Mouse (Mus musculus) bone marrow, adult 2 months (tissue): ENCODE measurements around the gene Cntn5. TPM values are rescaled to one million over a fixed set of nuclear protein-coding genes. Genes with fewer than 3 reads are reported as not detected.

ENCODE experiments used
- H3K27ac ChIP-seq: fragments of 200-500 bp; 2 replicates; pipeline ENCODE4 v1.5.1; 2012; ENCODE audit warnings: low read depth, mild to moderate bottlenecking, control low read depth, inconsistent platforms, low read length; ENCODE audit not compliant: control insufficient read depth, poor library complexity, insufficient read depth
- H3K4me1 ChIP-seq: fragments of 200-500 bp; 2 replicates; pipeline ENCODE4 v1.6.1; 2011; ENCODE audit warnings: low read length; ENCODE audit not compliant: control insufficient read depth, insufficient read depth
- H3K4me3 ChIP-seq: fragments of 200-500 bp; replicated peaks from 2 replicates; pipeline ENCODE3; 2011; ENCODE audit warnings: mild to moderate bottlenecking, low read depth, low read length, control low read depth; ENCODE audit not compliant: control insufficient read depth
- CTCF ChIP-seq: fragments of 200-500 bp; IDR thresholded peaks from 2 replicates; pipeline ENCODE4 v1.5.1; 2011; ENCODE audit warnings: low read length, control low read depth; ENCODE audit not compliant: control insufficient read depth, insufficient read depth
- POLR2A ChIP-seq: fragments of 200-500 bp; IDR thresholded peaks from 2 replicates; pipeline ENCODE4 v1.6.1; 2011; ENCODE audit warnings: low read depth, mild to moderate bottlenecking, control low read depth, low read length, borderline replicate concordance; ENCODE audit not compliant: control insufficient read depth
- WGBS: fragments of 180-500 bp; shearing (Covaris S2); methylation state at CpG from one replicate; pipeline ENCODE4 v1.1.7; 2018; 5-methylcytosine and 5-hydroxymethylcytosine counted together
- polyA plus RNA-seq: library from polyadenylated mRNA; stranded (reverse); fragments of >200 nt; gene quantifications from 2 replicates; pipeline ENCODE4 v1.2.4, GENCODE M21; 2011; ENCODE audit warnings: low replicate concordance; ENCODE audit not compliant: missing spikeins, insufficient read depth, insufficient read length

Gene Cntn5
- polyA plus RNA-seq, 1 experiment, result not detected

DNA sequence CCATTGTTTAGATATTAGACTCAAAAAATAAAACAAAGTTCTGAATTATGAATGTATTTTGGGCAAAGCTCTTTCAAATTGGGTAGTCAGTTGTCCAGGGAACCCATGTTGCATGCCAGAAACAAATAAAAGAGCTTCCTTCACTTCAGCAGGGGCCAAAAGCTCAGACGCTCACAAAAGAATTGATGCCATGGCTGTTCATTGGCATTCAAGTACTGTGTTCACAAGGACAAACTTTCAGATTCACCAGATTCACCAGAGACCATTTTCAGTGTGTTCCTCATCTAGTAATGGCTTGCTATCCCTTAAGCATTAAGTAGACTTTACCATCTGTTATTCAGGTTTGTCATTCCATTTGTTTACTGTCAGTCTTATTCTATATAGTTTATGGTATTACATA lies 107.4 kb downstream of the Cntn5 start:
- Histone ChIP-seq H3K4me3 (no peak overlapping the region), H3K27ac (no peak overlapping the region), H3K4me1 (no peaks in the 10 kb centered on the region)
- TF ChIP-seq CTCF (no peak), POLR2A (no peak)
- WGBS, result 76% methylated on average over 1 of the region's 1 CpGs

DNA sequence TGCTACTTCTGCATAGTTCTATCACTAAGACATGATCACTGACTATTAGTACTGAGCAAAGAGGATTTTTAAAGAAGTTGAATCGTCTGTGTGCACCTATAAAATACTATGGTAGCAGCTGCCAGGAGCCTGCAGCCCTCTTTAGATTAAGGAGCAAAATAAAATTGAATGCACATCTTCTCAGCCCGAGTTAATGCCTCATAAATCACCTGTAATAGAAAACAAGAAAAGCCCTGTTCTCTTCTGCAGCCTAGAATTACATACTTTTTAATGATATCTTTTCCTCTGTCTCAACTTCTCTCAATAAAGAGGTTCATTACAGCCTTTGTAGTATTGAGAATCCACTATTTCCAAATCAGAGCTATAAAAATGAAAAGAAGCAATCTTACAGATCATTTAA lies 109.5 kb downstream of the Cntn5 start:
- H3K4me1 ChIP-seq, result no peaks in the 10 kb centered on the region
- TF ChIP-seq CTCF (no peak), POLR2A (no peak)
- 35% methylated on average over 2 of the region's 2 CpGs for WGBS
- H3K27ac ChIP-seq, result no peak overlapping the region
- no peak overlapping the region for H3K4me3 ChIP-seq

DNA sequence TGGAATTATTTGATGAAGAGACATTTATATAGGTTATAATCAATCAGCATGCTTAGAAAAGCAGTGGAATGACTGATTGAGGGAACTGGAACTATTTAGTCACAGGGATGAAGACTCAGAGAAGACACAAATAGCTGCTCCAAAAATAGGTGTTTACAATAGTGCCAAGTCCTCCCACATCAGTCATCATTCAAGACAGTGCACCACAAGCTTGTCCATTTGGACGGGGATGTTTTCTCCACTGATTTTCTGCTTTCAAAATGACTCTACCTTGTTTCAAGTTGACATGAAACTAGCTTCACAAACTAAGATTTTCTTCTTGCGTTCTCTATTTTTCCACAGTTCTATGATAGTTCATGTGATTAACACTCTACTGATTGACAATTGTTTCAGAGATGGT lies 172.7 kb downstream of the Cntn5 start:
- H3K27ac ChIP-seq, result no peak overlapping the region
- 73% methylated on average over 2 of the region's 2 CpGs for WGBS
- no peak overlapping the region for H3K4me3 ChIP-seq
- no peaks in the 10 kb centered on the region for H3K4me1 ChIP-seq
- TF ChIP-seq POLR2A, result no peak

DNA sequence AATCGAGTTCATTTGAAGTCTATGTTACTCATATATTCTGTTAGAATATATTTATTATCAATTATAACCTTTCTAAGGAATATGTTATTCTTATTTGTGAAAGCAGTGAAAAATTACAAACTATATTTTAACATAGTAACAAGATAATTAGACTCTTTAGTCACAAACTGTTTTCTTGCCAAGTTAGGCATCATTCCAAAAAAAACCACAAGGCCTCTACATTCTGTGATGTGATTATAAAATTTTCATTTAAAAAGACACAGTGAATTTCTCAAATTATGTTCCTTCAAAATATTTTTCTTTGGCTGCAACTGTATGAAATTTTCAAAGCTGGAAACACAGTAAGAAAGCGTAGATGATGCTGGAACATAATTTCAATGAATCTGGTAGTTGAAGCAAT lies 180.4 kb downstream of the Cntn5 start:
- TF ChIP-seq POLR2A (no peak), CTCF (no peak)
- H3K27ac ChIP-seq, result no peak overlapping the region
- no peak overlapping the region for H3K4me3 ChIP-seq
- H3K4me1 ChIP-seq, result no peaks in the 10 kb centered on the region
- 62% methylated on average over 2 of the region's 2 CpGs for WGBS

DNA sequence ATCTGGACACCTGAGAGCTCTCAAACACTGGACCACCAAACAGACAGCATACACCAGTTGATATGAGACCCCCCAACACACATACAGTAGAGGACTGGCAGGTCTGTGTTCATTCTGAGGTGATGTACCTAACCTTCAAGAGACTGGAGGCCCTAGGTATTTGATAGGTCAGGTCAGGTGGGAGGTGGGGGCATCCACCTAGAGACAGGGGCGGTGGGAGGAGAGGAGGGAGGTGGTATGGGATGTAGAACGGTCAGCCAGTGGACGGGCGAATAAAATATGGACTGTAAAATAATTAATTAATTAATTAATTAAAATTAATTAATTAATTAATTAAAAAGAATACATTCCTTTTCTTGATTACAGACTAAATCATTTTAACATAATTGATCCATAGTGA lies 182.5 kb downstream of the Cntn5 start:
- TF ChIP-seq CTCF (no peak), POLR2A (no peak)
- WGBS, result 81% methylated on average over 4 of the region's 4 CpGs
- Histone ChIP-seq H3K4me3 (no peak overlapping the region), H3K4me1 (no peaks in the 10 kb centered on the region), H3K27ac (no peak overlapping the region)

DNA sequence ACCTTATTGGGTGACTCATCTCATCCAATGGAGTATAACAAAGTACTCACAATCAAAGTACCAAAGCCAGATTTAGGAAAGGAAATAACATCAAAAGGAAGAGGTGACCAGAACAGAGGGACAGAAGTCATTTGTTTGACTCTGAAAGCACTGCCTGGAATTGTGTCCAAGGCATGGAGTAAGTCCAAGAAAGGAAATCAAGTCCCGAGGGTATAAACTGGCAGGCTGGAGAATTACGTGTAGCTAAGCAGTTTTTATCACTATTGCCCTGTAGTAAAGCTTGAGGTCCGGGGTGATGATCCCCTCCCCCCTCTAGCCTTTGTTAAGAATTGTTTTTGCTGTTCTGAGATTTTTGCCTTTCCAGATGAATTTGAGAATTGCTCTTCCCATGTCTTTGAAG lies 185.6 kb downstream of the Cntn5 start:
- Histone ChIP-seq H3K27ac (no peak overlapping the region), H3K4me3 (no peak overlapping the region), H3K4me1 (no peaks in the 10 kb centered on the region)
- 56% methylated on average over 3 of the region's 3 CpGs for WGBS
- no peak for TF ChIP-seq CTCF
- TF ChIP-seq POLR2A, result no peak

DNA sequence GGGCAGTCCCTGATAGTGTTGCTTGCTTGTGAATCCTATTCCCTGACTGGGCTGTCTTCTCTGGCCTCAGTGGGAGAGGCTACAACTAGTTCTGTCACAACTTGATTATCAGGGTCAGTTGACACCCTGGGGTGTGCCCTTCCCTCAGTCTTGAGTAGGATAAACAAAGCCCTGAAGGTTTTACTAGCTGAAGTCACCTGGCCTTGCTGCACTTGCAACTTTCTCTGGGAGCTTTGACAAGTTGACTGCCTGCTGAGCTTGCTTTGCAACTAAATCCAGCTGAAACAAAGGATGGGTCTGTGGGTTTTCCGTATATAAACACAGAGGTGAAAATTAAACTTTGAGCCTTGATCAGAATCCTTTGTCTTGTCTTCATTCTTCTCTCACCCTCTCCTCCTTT lies 190.9 kb downstream of the Cntn5 start:
- Histone ChIP-seq H3K4me3 (no peak overlapping the region), H3K4me1 (no peaks in the 10 kb centered on the region), H3K27ac (no peak overlapping the region)
- TF ChIP-seq POLR2A, result no peak
- no peak for TF ChIP-seq CTCF
- WGBS, result 27% methylated on average over 1 of the region's 1 CpGs

DNA sequence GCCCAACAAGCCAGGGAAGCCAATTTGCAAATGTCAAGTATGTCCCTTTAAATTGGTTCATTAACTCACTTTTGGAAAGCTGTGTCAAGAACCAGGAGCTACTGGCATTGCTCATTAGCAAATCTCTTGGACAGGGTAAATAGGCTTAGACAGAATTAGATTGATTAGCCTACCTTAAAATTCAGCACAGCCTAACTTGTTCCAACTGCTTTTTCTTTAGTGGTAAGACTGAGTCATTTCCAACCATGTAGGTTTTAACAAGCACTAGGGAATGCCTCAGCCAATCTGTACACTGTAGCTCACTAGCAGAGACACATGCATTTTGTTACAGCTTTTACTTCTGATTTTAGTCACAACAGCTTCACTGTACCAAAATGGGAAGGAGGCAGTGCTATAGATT lies 222.9 kb downstream of the Cntn5 start:
- TF ChIP-seq POLR2A (no peak), CTCF (no peak)
- H3K27ac ChIP-seq, result no peak overlapping the region
- no peaks in the 10 kb centered on the region for H3K4me1 ChIP-seq
- H3K4me3 ChIP-seq, result no peak overlapping the region

DNA sequence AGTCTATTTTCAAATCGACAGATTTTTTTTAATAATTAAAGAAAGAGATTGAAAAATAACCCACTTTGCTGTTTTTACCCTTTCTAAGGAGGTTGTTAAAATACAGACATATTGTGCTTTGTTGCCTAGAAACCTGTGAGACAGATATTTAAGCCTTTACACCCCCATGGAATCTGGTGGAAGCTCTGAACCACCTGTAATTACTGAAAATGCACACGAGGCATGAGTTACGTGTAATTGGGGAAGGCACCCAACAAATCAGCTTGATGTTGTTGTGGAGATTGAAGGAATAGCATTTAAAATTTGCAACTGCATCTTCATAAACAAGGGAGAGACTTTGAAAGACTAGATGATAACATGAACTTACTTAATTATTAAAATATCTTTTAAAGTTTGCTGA lies 223.4 kb downstream of the Cntn5 start:
- no peak overlapping the region for H3K27ac ChIP-seq
- TF ChIP-seq POLR2A (no peak), CTCF (no peak)
- H3K4me3 ChIP-seq, result no peak overlapping the region
- WGBS, result 85% methylated on average over 3 of the region's 3 CpGs
- H3K4me1 ChIP-seq, result no peaks in the 10 kb centered on the region

DNA sequence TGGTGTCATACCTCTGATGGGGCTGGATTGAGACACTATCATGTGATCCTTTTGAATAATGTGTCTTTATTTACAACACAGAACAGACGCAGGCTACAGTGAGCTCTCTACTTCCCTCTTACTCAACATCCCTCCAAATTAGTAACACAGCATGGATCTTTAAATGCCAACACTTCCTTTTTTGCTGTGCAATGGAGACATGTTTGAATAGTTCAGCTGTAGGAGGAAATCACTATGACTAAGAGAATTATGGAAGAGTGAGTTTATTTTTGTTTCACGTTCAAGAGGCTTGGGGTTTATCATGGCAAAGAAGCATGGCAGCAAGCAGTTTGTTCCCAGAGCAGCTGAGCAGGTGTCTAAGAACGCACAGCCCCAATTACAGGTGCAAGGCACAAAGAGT lies 235.9 kb downstream of the Cntn5 start:
- no peak overlapping the region for H3K4me3 ChIP-seq
- TF ChIP-seq POLR2A (no peak), CTCF (no peak)
- H3K27ac ChIP-seq, result no peak overlapping the region
- H3K4me1 ChIP-seq, result no peaks in the 10 kb centered on the region
- WGBS, result 24% methylated on average over 3 of the region's 3 CpGs
